Mouse (Mus musculus) hindbrain, embryonic 15.5 days (tissue): ENCODE results near the gene Sema4g. TPM values are rescaled to one million over a fixed set of nuclear protein-coding genes. Genes with fewer than 3 reads are reported as not detected.
A peak's percentile ranks its signal among the peaks of the same experiment; 100 is the strongest.

Source experiments
- ATAC-seq: fragments of 200-750 bp; cut with Nextera tagmentation; 2 replicates; pipeline ENCODE4 v1.8.0; 2017; ENCODE audit warnings: low read depth, moderate number of reproducible peaks, moderate TSS enrichment; ENCODE audit not compliant: low FRiP score
- H3K27ac ChIP-seq: fragments of 300-500 bp; sonication (generic); replicated peaks from 2 replicates; pipeline ENCODE4 v1.5.1; 2015; ENCODE audit warnings: mild to moderate bottlenecking, inconsistent platforms
- H3K27me3 ChIP-seq: fragments of 300-500 bp; sonication (generic); 2 replicates; pipeline ENCODE4 v1.6.1; 2015; ENCODE audit warnings: control low read depth, inconsistent platforms
- H3K36me3 ChIP-seq: fragments of 300-500 bp; sonication (generic); 2 replicates; pipeline ENCODE4 v1.6.1; 2015; ENCODE audit warnings: control low read depth, inconsistent platforms
- H3K4me1 ChIP-seq: fragments of 300-500 bp; sonication (generic); replicated peaks from 2 replicates; pipeline ENCODE4 v1.6.1; 2015; ENCODE audit warnings: control low read depth, inconsistent platforms
- H3K4me2 ChIP-seq: fragments of 300-500 bp; sonication (generic); 2 replicates; pipeline ENCODE4 v1.6.1; 2015; ENCODE audit warnings: moderate library complexity, mild to moderate bottlenecking, inconsistent platforms
- H3K4me3 ChIP-seq: fragments of 300-500 bp; sonication (generic); 2 replicates; pipeline ENCODE4 v1.5.1; 2015; ENCODE audit warnings: mild to moderate bottlenecking, inconsistent platforms
- H3K9ac ChIP-seq: fragments of 300-500 bp; sonication (generic); 2 replicates; pipeline ENCODE4 v1.6.1; 2015; ENCODE audit warnings: inconsistent platforms
- H3K9me3 ChIP-seq: fragments of 300-500 bp; sonication (generic); 2 replicates; pipeline ENCODE4 v1.6.1; 2016; ENCODE audit warnings: control low read depth, inconsistent platforms
- WGBS: fragments of 180-500 bp; shearing (Covaris S2); methylation state at CpG from one replicate; pipeline ENCODE4 v1.1.7; 2015; 5-methylcytosine and 5-hydroxymethylcytosine counted together
- polyA plus RNA-seq: library from polyadenylated mRNA; unstranded; fragments of >200 nt; fragmentation: Nextera tagmentation; extraction: Ambion mirVana; gene quantifications from 2 replicates; pipeline ENCODE4 v1.2.1, GENCODE M21; 2015

The Sema4g gene
- polyA plus RNA-seq, 1 experiment from 2014 or later, result 18.9 TPM

GRCm38 (mm10) chr19:45045651-45046050, 56.8 kb downstream of the Sema4g start, which contains the start of gene Pdzd7:
Gene Pdzd7, minus strand, starts transcription at chr19:45045717.
- no peaks in the 10 kb centered on the region for H3K27me3 ChIP-seq
- H3K9ac ChIP-seq, result peak within 1 kb of the TSS; percentile 65
- no peaks in the 10 kb centered on the region for H3K9me3 ChIP-seq
- H3K27ac ChIP-seq, result peak within 1 kb of the TSS; percentile 92
- H3K36me3 ChIP-seq, result 0 out of 2 replicates have a peak, but pooled peaks cover 2% of the 10 kb centered on the region
- H3K4me1 ChIP-seq, result peaks cover 42% of the 10 kb centered on the region
- H3K4me2 ChIP-seq, result peak within 1 kb of the TSS; percentile 70
- 81% methylated on average over 5 of the region's 5 CpGs for WGBS
- ATAC-seq, result no peak
- peak within 1 kb of the TSS; percentile 57 for H3K4me3 ChIP-seq

- Histone ChIP-seq H3K9ac (peak overlapping the region; percentile 65), H3K27me3 (no peaks in the 10 kb centered on the region), H3K27ac (peak overlapping the region; percentile 92), H3K4me2 (peak overlapping the region; percentile 70), H3K4me3 (peak overlapping the region; percentile 57), H3K36me3 (peaks cover 10% of the 10 kb centered on the region; the same call in 1 of the 2 replicates), H3K4me1 (peaks cover 42% of the 10 kb centered on the region), H3K9me3 (no peaks in the 10 kb centered on the region)
- peak; percentile 75 for ATAC-seq
- 3% methylated on average over 34 of the region's 34 CpGs for WGBS
Measured at GRCm38 (mm10) chr19:45046523-45047321, 57.8 kb downstream of the Sema4g start.

GRCm38 (mm10) chr19:45047417-45047934, 58.6 kb downstream of the Sema4g start, which contains the start of gene Sfxn3:
Gene Sfxn3, plus strand, starts transcription at chr19:45047503.
- H3K4me2 ChIP-seq, result peak within 1 kb of the TSS; percentile 70
- peak; percentile 86 for ATAC-seq
- peak within 1 kb of the TSS; percentile 57 for H3K4me3 ChIP-seq
- H3K36me3 ChIP-seq, result peaks cover 16% of the 10 kb centered on the region
- peak within 1 kb of the TSS; percentile 92 for H3K27ac ChIP-seq
- H3K27me3 ChIP-seq, result no peaks in the 10 kb centered on the region
- H3K4me1 ChIP-seq, result peaks cover 42% of the 10 kb centered on the region
- no peaks in the 10 kb centered on the region for H3K9me3 ChIP-seq
- WGBS, result under 1% methylated on average over 26 of the region's 26 CpGs
- peak within 1 kb of the TSS; percentile 65 for H3K9ac ChIP-seq

GRCm38 (mm10) chr19:45047935-45048643, 59.2 kb downstream of the Sema4g start:
- peak overlapping the region; percentile 57 for H3K4me3 ChIP-seq
- WGBS, result 22% methylated on average over 11 of the region's 11 CpGs
- no peaks in the 10 kb centered on the region for H3K9me3 ChIP-seq
- H3K36me3 ChIP-seq, result peaks cover 22% of the 10 kb centered on the region
- peak; percentile 55 for ATAC-seq
- peaks cover 42% of the 10 kb centered on the region for H3K4me1 ChIP-seq
- peak overlapping the region; percentile 65 for H3K9ac ChIP-seq
- peak overlapping the region; percentile 92 for H3K27ac ChIP-seq
- peak overlapping the region; percentile 70 for H3K4me2 ChIP-seq
- no peaks in the 10 kb centered on the region for H3K27me3 ChIP-seq

GRCm38 (mm10) chr19:45048644-45049365, 59.9 kb downstream of the Sema4g start:
- Histone ChIP-seq H3K27me3 (no peaks in the 10 kb centered on the region), H3K4me3 (peak overlapping the region; percentile 57), H3K4me1 (peaks cover 42% of the 10 kb centered on the region), H3K36me3 (peaks cover 29% of the 10 kb centered on the region), H3K9me3 (no peaks in the 10 kb centered on the region), H3K9ac (peak overlapping the region; percentile 65), H3K4me2 (peak overlapping the region; percentile 70), H3K27ac (peak overlapping the region; percentile 92)
- no peak for ATAC-seq
- WGBS, result 68% methylated on average over 12 of the region's 12 CpGs

GRCm38 (mm10) chr19:45049523-45049922, 60.6 kb downstream of the Sema4g start:
- Histone ChIP-seq H3K27me3 (no peaks in the 10 kb centered on the region), H3K9ac (peak overlapping the region; percentile 65; the same call in 1 of the 2 replicates), H3K4me3 (peak overlapping the region; percentile 57; the same call in 1 of the 2 replicates), H3K4me2 (peak overlapping the region; percentile 70), H3K4me1 (peaks cover 40% of the 10 kb centered on the region), H3K27ac (no peak overlapping the region), H3K9me3 (no peaks in the 10 kb centered on the region), H3K36me3 (peaks cover 33% of the 10 kb centered on the region)
- ATAC-seq, result no peak
- WGBS, result 77% methylated on average over 9 of the region's 9 CpGs

Other genes with a start within 250 kb of the Sema4g start
- 12.3 and 15.5 TPM in 2 replicates for gene Pax2, start 233.1 kb upstream of the Sema4g start, polyA plus RNA-seq
- gene Slf2, start 58.0 kb upstream of the Sema4g start, polyA plus RNA-seq, result 28.3 and 29.3 TPM in 2 replicates
- gene Twnk, start 16.6 kb downstream of the Sema4g start, polyA plus RNA-seq, result 14.1 and 14.8 TPM in 2 replicates
- 88.6 and 94.7 TPM in 2 replicates for gene Mrpl43, start 17.3 kb downstream of the Sema4g start, polyA plus RNA-seq
- 25.4 and 28.7 TPM in 2 replicates for gene Lzts2, start 25.3 kb downstream of the Sema4g start, polyA plus RNA-seq
- gene Pdzd7, start 56.6 kb downstream of the Sema4g start, polyA plus RNA-seq, result 2.6 and 3.2 TPM in 2 replicates
- gene Sfxn3, start 58.4 kb downstream of the Sema4g start, polyA plus RNA-seq, result 74.7 and 90.5 TPM in 2 replicates
- 2.3 and 2.6 TPM in 2 replicates for gene Kazald1, start 86.1 kb downstream of the Sema4g start, polyA plus RNA-seq
- 0.88 and 1.8 TPM in 2 replicates for gene Tlx1, start 161.6 kb downstream of the Sema4g start, polyA plus RNA-seq
- gene Lbx1, start 246.7 kb downstream of the Sema4g start, polyA plus RNA-seq, result 9.9 and 12.2 TPM in 2 replicates